Mouse (Mus musculus): ENCODE data around the gene Arhgap35.

Gene Arhgap35

DNA sequence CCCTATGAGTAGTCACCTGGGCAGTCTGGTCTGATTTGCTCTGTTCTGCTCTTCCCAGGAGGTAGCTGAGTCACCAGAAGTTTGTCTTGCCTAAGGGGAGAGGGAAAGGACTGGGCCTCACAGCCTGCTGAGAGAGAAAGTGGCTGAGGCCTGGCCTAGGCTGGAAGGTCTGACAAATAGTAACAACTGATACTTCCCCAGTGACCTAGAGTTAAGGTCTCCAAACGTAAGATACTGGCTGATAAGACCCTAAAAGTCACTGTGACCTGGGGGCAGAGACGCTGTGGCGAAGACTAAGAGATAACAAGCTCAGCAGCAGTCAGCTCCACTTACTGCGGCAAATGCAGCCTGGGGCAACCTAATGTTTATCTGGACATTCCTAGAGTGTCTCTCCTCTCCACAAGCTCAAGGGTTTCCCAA is 13.1 kb downstream of the Arhgap35 start:
- no peak for DNase-seq

DNA sequence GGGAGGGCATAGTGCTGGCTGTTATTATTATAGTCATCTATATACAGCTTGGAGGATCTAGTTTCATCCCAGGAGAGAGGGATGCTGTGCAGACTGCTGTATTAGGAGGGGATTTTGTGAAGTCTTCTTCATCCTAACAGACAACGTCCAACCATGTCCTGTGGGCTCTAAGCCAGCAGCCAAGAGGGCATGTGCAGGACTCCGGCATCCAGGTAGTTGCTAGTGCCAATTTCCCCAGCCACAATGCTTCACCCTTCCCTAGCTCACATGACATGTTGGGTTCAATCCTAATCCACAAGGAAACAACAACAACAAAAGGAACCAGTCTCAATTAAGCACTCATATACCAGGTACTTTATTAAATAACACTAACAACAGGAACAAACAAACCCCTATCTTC is 15.8 kb downstream of the Arhgap35 start:
- no peak for DNase-seq

DNA sequence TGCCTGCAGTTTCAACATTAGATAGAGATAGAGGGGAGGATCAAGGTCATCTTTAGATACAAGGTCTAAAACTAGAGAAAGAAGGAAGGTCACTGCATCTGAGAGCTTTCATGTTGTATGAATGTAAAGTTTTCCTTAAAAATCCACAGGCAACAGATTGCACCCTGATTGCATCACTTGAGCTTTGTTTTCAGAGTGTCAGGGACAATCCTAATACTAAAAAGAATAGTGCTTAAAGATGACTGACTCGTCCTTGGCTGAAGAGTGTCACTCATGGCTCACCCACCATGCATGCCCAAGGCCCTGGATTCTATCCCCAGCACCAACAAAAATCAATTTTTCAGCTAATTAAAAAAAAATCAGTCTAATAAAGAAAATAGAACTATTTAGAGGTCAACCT is 23.5 kb downstream of the Arhgap35 start:
- no peak for DNase-seq

DNA sequence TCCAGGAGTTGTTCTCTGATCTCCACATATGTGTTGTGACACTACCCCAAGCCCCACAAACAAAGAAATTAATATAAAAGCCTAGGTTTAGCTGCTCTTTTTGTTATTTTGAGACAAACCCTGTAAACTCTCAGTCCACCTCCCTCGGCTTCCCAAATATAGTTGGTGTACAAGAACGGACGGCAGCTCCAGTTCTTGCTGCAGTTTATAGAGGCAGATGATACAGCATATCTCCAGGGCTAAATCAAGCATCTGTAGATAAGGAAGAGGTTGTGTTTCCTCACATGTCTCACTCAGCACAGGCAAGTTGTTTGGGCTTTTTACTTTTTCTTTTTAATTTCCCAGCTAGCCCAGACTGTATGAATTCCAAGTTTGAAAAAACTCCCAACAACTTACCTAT is 27.1 kb downstream of the Arhgap35 start:
- no peak for DNase-seq

DNA sequence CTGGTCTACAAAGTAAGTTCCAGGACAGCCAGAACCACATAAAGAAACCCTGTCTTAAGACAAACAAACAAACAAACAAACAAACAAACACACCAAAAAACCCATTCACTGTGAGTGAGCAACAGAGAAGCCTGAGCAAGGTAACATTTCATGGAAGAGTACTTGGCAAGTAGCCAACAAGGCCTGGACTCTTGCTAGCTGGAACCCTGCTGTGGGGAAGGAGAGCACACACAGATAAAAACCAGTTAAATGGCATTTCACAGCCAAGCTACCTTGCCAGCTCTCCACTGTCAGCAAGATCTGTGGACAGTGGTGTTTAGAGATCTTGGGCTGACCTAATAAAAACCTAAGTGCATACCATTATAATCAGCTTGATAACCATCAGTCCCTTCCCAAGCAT is 30.4 kb downstream of the Arhgap35 start:
- DNase-seq, result no peak

DNA sequence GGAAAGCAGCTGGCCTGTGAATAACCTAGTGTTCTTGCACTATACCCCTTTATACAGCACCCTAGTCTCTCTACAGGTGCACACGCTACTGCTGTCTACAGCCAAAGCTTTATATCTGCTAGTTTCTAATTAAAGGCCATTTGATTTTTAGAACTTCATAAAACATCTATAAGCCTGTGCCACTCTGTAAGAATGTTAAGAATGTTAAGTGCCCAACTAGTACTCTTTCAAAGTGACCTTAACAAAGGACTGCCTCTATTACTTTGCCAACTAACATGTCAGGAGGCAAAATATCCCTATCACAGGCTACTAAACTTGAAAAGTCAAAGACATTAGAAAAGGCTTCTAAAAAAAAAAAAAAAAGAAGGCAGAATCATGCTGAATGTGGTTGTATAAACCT is 31.0 kb downstream of the Arhgap35 start:
- no peak for DNase-seq

DNA sequence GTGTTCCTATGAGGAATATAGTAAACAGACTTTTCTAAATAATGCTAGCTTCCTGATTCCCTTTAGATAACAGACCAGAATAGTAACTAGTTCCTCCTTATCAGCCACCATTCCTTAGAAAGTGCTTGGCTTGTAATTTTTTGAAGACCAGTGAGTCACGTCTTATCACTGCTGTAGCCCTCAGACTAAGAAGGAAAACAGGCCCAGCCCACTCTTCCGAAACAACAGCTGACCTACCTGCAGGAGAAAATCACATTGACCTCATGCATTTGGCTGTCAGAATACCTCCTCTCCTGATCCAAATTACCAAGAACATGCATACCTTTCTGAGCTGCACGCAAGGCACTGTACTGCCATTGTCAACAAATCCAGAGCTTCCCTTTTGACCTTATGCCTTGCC is 32.5 kb downstream of the Arhgap35 start:
- DNase-seq, result no peak

DNA sequence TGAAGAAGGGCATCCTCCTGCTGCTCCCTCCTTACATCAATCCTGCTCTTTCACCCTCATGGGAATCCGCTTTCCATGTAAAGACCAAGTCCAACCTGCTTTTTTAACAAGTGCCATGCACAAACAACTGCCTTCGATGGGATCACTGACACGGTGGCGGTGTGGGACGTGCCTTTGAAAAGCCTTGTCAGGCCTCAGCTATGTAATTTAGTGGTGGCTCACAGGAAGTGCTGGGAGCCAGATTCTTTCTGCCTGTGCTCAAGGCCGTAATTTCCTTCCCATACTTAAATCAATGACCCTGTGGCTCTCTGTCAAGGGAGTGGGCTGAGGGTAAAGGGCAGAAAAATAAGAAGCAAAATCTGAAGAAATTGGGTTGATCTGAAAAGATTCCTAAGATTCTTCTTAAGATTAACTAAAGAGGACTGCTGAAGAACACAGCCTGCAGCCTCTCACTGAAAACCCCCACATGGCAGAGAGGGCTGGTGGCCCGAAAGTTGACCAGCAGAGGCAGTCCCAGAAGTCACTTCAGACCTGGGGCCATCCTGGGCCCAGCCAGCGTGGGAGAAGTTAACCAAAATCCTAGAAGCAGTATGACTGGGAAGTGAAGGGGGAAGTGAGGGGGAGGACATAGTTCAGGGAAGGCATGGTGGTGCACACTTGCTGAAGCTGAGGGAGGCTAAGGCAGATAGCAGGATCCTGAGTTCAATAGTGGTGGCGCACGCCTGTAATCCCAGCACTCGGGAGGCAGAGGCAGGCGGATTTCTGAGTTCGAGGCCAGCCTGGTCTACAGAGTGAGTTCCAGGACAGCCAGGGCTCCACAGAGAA is 33.3 kb downstream of the Arhgap35 start:
- no peak for DNase-seq

DNA sequence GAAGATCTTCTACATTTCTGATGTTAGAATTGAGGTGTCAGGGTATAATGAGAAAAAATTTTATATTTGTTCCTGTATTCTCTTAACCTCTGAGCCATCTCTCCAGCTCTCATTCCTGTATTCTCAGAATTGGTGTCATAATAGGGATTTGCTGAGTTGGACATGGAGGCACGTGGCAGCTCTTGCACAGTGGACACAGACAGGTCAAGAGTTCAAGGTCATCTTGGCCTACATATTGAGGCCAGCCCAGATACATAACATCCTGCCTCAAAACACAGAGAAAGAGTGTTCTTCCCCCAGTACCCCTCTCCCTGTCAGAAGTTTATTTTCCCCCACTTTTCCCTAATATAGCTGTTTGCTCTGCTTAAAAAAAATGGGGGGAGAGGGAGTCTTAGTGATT is 38.1 kb downstream of the Arhgap35 start:
- DNase-seq, result no peak

DNA sequence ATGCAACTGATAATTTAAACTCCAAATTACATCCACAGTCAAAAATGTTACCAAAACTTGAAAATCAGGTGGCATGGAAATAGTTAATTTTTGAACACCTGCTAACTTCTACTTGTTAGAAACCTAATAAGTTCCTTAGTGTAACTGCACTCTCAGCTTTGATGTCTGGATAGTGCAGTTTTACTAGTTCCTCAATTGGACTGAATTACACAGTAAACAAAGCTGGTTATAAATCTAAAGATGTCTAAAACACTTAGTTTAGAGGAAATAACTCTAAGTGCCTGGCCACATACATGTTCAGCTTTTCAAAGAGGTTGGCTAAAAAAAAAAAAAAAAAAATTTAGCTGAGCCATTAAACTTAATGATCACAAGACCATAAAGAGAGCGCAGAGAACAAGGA is 43.6 kb downstream of the Arhgap35 start:
- DNase-seq, result no peak

DNA sequence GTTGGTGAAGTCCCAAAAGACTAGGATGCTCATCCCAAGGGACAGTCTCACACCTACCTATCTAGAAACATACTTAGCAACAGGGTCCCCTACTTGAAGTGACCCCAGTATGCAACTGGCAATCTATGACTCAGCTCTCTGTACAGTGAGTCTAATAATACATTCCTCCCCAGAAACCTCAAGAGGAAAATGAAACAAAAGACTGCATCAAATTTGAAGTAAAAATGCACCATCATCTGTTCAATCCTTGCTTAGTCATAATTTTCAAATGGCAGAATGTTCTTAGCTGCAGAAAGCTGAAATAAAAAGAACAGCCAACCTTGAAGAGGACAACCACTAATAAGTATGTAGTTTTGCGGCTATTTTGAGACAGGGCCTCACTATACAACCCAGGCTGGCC is 44.1 kb downstream of the Arhgap35 start:
- no peak for DNase-seq

DNA sequence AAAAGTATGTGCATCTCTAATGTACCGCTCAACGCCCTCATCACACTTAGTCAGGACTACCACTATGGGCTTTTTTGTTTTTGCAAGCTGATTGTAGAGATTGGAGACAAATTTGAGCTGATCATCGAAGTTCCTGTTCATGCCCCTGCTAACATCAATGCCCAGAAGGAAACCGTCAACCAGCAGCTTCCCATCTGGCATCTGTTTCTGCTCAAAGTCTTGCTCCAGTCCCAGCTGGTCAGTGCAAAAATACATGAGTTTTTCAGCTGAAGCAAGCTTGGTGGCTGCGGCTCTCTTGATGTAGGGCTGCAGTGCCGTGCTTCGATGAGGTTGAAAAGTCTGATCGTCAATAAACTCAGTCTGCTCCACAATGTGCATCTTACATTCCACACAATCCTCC is 50.3 kb downstream of the Arhgap35 start:
- DNase-seq, result no peak

DNA sequence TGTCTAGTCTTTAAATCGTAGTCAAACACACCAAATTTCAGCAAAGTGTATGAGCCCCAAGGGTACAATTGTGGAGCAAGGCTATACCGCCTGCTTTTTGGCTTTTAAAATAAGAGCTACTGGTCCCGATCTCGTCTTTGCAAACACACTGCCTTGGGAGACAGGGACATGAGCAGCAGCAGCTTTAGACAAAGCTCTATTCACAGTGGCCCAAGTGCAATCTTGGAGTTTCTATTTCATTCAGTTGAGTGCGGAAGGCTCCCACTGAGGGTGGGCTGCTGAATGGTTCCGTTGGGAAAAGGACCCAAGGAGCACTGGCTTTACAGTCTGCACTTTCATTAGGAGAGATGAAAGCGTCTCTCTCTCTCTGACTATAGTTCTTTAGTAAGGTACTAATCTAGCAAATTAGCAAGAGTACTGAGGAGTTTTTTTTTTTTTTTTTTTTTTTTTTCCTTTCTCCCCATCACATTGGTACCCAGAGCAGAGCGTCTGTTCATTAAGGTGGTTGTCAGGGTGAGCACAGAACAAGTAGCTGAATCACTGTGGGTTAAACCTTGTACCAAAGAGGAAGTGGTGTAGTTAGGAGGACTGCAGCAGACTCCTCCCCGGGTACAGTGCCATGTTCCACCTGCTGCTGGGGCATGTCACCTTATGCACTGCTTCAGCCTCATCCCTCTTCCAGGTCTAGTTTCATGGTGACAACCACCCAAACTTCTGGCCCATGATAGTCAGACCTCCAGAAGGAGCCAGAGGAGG is 56.8 kb downstream of the Arhgap35 start:
- DNase-seq, result no peak

DNA sequence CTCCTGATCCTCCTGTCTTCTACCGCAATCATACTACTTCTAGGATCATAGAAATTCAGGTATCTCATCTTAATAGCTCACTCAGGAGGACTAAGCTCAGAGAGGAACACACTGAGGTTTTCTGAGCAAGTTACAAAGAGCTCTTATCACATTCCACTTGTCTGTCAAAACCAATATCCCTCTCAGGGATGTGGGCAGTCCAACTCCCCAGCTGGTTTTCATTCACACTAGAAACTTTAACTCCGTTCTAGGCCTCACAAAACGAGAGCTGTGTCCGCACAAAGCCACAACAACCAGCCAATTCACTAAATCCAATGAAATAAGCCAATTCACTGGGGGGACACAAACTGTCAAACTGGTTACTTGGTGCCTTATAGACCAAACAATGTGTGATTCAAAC is 57.5 kb downstream of the Arhgap35 start:
- DNase-seq, result no peak

DNA sequence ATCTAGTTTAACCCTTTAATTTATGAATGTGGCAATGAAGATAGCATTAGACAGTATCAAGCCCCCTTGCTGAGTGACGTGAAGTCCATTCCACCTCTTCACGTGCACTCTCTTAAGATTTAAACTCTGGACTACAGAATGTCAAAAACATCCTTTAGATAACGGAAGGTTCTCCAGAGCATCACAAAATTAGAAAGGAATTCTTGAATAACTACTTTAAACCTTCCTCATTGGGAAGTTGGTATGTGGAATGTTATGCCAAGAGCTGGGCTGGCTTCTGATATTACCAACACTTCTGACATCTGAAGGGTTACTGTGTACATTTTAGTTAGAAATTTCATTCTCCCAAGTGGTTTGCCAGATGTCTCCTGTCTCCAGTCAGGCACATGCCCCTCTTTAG is 60.6 kb downstream of the Arhgap35 start:
- DNase-seq, result no peak

DNA sequence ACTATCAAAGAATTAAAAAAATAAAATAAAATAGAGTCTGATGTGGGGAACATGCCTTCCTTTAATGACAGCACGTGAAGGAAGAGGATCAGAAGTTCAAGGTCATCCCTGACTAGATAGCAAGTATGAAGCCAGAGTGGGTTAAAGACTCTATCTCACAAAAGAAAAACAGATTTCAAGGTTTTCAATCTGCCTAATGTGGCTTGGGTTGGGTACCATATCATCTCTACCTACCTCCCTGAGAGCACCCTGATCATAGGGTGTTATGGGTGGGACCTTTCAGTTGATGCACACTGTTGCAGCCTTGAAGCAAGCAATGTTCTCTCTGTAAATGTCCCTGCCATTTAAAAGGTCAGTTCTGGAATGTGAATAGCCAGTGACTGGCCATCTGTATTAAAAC is 63.2 kb downstream of the Arhgap35 start:
- no peak for DNase-seq

DNA sequence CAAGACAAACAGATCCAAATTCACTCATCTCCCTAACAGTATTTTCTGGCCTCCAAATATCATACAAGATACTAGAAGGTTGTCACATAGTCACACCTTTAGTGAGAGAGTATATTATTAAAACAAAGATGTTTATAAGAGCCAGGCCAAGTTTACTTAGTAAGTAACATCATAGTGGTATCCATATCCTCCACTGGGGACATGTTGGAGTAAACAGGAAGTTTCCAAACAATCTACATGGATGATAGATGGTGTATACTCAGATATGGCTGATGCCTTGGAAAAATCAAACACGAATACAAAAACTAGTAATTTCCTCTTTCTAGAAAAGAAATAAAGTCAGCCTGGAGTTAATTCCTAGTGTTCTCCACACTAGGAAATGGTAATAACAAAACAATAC is 65.5 kb downstream of the Arhgap35 start:
- no peak for DNase-seq

DNA sequence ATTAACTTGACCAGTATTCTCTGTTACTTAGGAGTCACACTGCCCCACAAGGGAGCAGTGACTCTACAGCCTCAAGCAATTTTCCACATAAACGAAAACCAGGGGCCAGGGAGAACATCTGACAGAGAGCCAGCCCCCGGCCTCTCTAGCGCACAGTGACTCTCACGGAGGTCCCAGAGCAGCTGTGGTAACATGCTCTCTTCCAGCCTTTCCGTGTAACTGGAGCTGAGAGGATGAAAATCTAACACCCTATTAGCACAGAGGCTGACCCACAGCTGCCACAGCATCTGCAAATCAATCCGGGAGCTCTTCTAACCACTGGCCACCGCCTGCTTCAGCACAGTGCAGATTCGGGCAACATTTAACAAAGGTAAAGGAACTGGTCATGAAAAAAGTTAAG is 70.0 kb downstream of the Arhgap35 start:
- DNase-seq, result no peak

DNA sequence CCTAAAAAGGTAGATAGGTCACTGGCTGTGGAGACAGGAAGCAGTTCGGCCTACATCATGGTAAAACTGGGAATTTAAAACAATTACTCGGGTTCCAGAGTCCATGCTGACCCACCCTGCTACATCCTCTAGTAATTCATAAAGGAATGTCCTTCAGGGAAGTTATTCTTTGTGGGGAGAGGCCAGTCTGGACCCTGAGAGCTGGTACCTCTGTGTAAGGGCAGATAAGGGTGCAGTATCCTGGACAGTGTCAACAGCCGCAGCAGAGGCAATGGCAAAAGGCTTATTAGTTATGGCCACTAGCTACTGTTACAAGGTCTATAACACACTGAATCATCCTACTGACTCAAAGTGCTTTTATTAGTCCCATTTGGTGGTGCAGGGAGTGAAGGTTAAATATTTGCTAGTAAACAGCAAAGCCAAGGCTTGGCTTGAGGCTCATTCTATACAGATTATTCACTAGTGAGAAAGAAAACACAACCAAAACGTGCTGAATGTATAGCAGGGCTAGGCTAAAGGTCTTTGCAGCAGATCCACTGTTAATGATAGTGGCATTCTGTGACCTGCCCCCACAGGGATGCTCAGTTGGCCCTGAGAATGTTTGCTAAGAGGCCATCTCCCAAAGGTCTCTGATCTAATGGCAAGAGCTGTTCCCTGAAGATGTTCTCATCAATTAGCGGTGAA is 77.4 kb downstream of the Arhgap35 start:
- no peak for DNase-seq

DNA sequence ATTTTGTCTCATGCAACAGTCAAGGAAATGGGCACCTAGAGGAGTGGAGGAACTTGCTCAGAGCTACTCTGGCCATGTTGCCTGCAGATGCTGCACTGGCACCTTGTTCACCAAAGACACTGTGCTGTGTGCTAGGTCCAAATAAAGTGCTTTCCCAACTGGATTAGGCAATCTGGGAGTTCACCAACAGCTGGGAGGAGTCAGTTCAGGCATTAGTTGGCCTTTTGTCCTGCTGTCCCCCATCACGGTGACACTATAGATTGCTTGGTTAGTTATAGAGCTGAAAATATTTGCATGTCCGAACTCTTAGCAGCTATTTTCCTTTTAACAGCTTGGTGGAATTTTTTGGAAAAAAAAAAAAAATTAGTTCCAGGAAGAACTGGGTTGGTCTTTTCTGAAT is 88.8 kb downstream of the Arhgap35 start:
- DNase-seq, result no peak

DNA sequence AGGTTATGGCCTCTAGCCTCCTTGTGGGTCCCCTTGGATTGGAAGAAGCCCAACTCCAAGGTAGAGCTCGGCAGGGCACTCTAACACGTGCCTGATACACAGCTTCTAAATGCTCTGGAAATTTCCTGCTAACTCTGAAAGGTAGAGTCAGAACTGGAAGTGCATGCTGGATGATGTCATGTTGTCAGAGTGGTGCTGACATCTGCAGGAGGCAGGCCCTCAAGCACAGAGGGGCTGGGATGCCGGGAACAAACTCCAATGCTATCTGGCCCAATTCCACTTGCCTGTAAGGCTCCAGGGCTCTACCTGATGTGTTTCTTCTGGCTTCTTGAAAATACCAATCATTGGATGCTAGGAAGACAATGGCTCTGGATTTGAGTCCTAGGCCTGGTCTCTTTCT is 89.3 kb downstream of the Arhgap35 start:
- no peak for DNase-seq

DNA sequence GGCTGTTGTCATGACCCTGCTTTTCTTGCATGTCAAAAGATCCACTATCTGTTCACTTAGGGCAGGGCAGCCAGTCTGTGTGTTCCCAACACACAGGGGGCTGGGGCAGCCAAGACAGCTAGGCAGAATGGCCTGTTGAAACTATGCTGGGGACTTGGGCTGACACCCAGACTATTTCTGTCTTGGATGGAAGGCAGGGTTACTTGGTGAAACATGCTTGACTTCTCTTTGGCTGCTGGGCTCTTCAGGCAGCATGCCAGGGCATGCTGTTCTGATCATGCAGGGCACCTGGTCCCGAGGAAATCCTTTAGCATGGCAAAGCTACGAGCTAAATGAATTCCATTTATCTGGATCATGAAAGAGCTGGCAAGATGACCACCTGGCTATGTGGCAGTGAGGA is 90.5 kb downstream of the Arhgap35 start:
- DNase-seq, result no peak

DNA sequence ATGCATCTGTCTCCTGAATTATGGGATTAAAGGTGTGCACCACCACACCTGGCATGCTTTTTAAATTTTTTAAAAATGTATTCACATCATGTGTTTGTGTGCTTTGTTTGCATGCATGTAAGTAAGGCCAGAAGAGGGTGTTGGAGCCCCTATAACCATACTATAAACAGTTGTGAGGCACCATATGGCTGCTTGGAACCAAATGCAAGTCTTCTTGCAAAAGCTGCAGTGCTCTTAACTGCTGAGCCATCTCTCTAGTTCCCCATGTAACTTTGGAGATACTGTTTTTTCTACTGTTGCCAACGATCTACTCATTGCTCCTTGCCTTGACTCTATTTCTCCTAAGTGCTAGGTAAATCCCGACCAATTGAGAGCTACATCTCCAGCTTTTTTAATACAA is 95.5 kb downstream of the Arhgap35 start:
- no peak for DNase-seq

DNA sequence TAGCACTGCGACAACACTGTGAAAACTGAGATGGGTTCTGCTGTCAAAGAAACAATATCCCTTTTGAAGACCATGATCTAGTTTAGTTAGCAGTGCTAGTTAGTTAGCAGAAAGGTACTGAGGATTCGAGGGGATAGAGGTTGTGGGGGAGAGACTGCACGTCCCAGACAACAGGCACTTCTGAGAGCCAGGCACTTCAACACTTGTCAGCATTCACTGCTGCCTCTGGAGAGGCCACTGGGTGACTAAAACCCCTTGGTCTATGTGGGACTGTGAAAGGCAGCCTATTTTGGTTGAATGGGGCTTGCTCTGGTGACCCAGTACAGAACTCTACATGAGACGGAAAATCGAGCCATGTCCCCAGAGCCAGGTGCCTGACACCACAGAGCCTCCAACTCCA is 97.6 kb downstream of the Arhgap35 start:
- no peak for DNase-seq

Measured in thymus, postnatal 36 days (tissue).